In the genomic region with DNA sequence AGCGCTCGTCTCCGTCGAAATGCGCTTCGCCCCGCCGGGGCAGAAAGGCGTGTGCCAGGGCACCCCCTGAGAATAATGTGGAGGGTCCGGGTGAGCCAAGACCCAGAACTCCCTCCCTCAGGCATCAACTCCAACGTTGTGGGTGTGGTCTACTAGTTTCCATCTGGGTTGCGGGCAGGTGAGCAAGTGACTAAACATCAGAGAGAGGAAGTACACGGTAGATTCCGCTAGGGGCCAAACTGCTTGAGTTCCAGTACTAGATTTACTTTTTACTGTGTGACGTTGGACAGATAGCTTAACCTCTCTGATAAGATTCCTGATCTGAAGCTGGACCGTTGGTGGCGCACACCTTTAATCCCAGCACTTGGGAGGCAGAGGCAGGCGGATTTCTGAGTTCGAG, we compare ENCODE assay signal across 10 mouse cellular contexts. TPM values are rescaled to one million over a fixed set of nuclear protein-coding genes. Genes with fewer than 3 reads are reported as not detected.
DNase-seq lines count a peak whose midpoint lies in the region; ATAC-seq lines count a peak whose summit lies in the region.
"Had no signal": no experiment of that assay in that cellular context is flagged by ENCODE, and none has a peak within 500 bp of the region (broad histone marks: within the 10 kb centered on the region; RNA-seq: fewer than 3 reads in every experiment).

No protein-coding gene starts in this region.

- peak overlapping the region; percentile 65 for H3K4me2 ChIP-seq in heart, embryonic 15.5 days
- H3K4me2 ChIP-seq in hindbrain, embryonic 13.5 days = peak overlapping the region; percentile 38
- H3K4me2 ChIP-seq in midbrain, embryonic 12.5 days (replicated peaks) = peak overlapping the region; percentile 35; the same call in 1 of the 2 replicates

- 28% methylated on average over 19 of the region's 19 CpGs for WGBS in heart, embryonic 15.5 days
- 28% methylated on average over 19 of the region's 19 CpGs for WGBS in hindbrain, embryonic 13.5 days
- 29% methylated on average over 19 of the region's 19 CpGs for WGBS in midbrain, embryonic 12.5 days

- peak overlapping the region; percentile 29; the same call in 1 of the 2 replicates for H3K9ac ChIP-seq in heart, embryonic 15.5 days
- H3K9ac ChIP-seq in hindbrain, embryonic 13.5 days = peak overlapping the region; percentile 46; the same call in 1 of the 2 replicates
- H3K9ac ChIP-seq in midbrain, embryonic 12.5 days (replicated peaks) = no peak overlapping the region

- H3K27me3 ChIP-seq in heart, embryonic 15.5 days = peaks cover 54% of the 10 kb centered on the region
- peaks cover 62% of the 10 kb centered on the region for H3K27me3 ChIP-seq in hindbrain, embryonic 13.5 days
- H3K27me3 ChIP-seq in midbrain, embryonic 12.5 days = peaks cover 85% of the 10 kb centered on the region

- no peak overlapping the region for H3K27ac ChIP-seq in heart, embryonic 15.5 days
- no peak overlapping the region for H3K27ac ChIP-seq in hindbrain, embryonic 13.5 days
- H3K27ac ChIP-seq in midbrain, embryonic 12.5 days (replicated peaks) = no peak overlapping the region

- no peaks in the 10 kb centered on the region for H3K36me3 ChIP-seq in heart, embryonic 15.5 days
- no peaks in the 10 kb centered on the region for H3K36me3 ChIP-seq in hindbrain, embryonic 13.5 days
- no peaks in the 10 kb centered on the region for H3K36me3 ChIP-seq in midbrain, embryonic 12.5 days

- H3K4me3 ChIP-seq in heart, embryonic 15.5 days = peak overlapping the region; percentile 34
- H3K4me3 ChIP-seq in hindbrain, embryonic 13.5 days = peak overlapping the region; percentile 19
- peak overlapping the region; percentile 18; the same call in 1 of the 2 replicates for H3K4me3 ChIP-seq in midbrain, embryonic 12.5 days
- H3K4me3 ChIP-seq: erythroblast, embryonic 14.5 days had no signal

- peaks cover 81% of the 10 kb centered on the region for H3K4me1 ChIP-seq in heart, embryonic 15.5 days (replicated peaks)
- H3K4me1 ChIP-seq in hindbrain, embryonic 13.5 days (replicated peaks) = peaks cover 37% of the 10 kb centered on the region
- H3K4me1 ChIP-seq in midbrain, embryonic 12.5 days = peaks cover 26% of the 10 kb centered on the region

- ATAC-seq in heart, embryonic 15.5 days (replicated peaks; ENCODE audit: insufficient number of reproducible peaks, insufficient read depth, low FRiP score, low read depth) = no peak
- ATAC-seq in hindbrain, embryonic 13.5 days (ENCODE audit: low FRiP score) = no peak
- ATAC-seq in midbrain, embryonic 12.5 days (ENCODE audit: low FRiP score, low read depth) = no peak
- no peak for ATAC-seq in monocyte, adult 5-6 weeks (replicated peaks; ENCODE audit: insufficient number of reproducible peaks, low FRiP score, low TSS enrichment, poor library complexity, severe bottlenecking)
- no peak for ATAC-seq in megakaryocyte-erythroid progenitor cell, adult 5-6 weeks (replicated peaks; ENCODE audit: low FRiP score, low TSS enrichment, poor library complexity, severe bottlenecking)

- H3K9me3 ChIP-seq in heart, embryonic 15.5 days (replicated peaks) = no peaks in the 10 kb centered on the region
- H3K9me3 ChIP-seq in hindbrain, embryonic 13.5 days = no peaks in the 10 kb centered on the region
- no peaks in the 10 kb centered on the region for H3K9me3 ChIP-seq in midbrain, embryonic 12.5 days

- no peak for DNase-seq in heart, postnatal 4 days
- DNase-seq in ES-CJ7 (ENCODE audit: low read depth, low spot score) = peak; percentile 93
- no peak for DNase-seq in Muller cell, postnatal 12 days (ENCODE audit: inconsistent ontology term)

RNA-seq across cellular contexts. Expression of a gene that starts 7.5 kb away (rescaled TPM):
- polyA plus RNA-seq in heart, embryonic 15.5 days (2015; fragmentation: Nextera tagmentation; extraction: Ambion mirVana) = 0.82 and 1.4 TPM in 2 replicates
- total RNA-seq in heart, postnatal 4 days (2021) = under 1 TPM in 1 of 2 experiments, not detected in 1; 0.56 TPM
- 0.48 TPM in 1 of 2 replicates, not detected in the other for polyA plus RNA-seq in hindbrain, embryonic 13.5 days (2015; fragmentation: Nextera tagmentation; extraction: Ambion mirVana)
- 0.29 TPM in 1 of 2 replicates, not detected in the other for polyA plus RNA-seq in midbrain, embryonic 12.5 days (2016; fragmentation: Nextera tagmentation; extraction: Ambion mirVana)
- 2.9 to 8.2 TPM (median 6.0 TPM) in 3 replicates for total RNA-seq in monocyte, adult 5-6 weeks (2017)
- 2.6 TPM in 1 of 2 replicates, not detected in the other for total RNA-seq in megakaryocyte-erythroid progenitor cell, adult 5-6 weeks (2014; fragmentation: Nextera tagmentation)
- not detected in 2 replicates for total RNA-seq in megakaryocyte-erythroid progenitor cell, adult 5-6 weeks (2017)
- total RNA-seq: MEL had no signal
- polyA plus RNA-seq: erythroblast, embryonic 14.5 days had no signal

RNA-seq across cellular contexts. Expression of a gene that starts 15.7 kb away (rescaled TPM):
- 0.11 and 0.13 TPM in 2 replicates for polyA plus RNA-seq in heart, embryonic 15.5 days (2015; fragmentation: Nextera tagmentation; extraction: Ambion mirVana)
- not detected for total RNA-seq in heart, postnatal 4 days (2021)
- 0.43 and 1.4 TPM in 2 replicates for polyA plus RNA-seq in hindbrain, embryonic 13.5 days (2015; fragmentation: Nextera tagmentation; extraction: Ambion mirVana)
- not detected in 2 replicates for polyA plus RNA-seq in midbrain, embryonic 12.5 days (2016; fragmentation: Nextera tagmentation; extraction: Ambion mirVana)
- not detected in 3 replicates for total RNA-seq in monocyte, adult 5-6 weeks (2017)
- not detected in 2 replicates for total RNA-seq in megakaryocyte-erythroid progenitor cell, adult 5-6 weeks (2014; fragmentation: Nextera tagmentation)
- total RNA-seq in megakaryocyte-erythroid progenitor cell, adult 5-6 weeks (2017) = not detected in 2 replicates
- total RNA-seq: MEL had no signal
- polyA plus RNA-seq: erythroblast, embryonic 14.5 days had no signal

RNA-seq across cellular contexts. Expression of a gene that starts 17.9 kb away (rescaled TPM):
- 3.8 and 4.0 TPM in 2 replicates for polyA plus RNA-seq in heart, embryonic 15.5 days (2015; fragmentation: Nextera tagmentation; extraction: Ambion mirVana)
- 1 to 10 TPM; 7.0 to 7.1 TPM for total RNA-seq in heart, postnatal 4 days (2021)
- 3.5 and 3.8 TPM in 2 replicates for polyA plus RNA-seq in hindbrain, embryonic 13.5 days (2015; fragmentation: Nextera tagmentation; extraction: Ambion mirVana)
- 2.1 and 3.3 TPM in 2 replicates for polyA plus RNA-seq in midbrain, embryonic 12.5 days (2016; fragmentation: Nextera tagmentation; extraction: Ambion mirVana)
- total RNA-seq in monocyte, adult 5-6 weeks (2017) = 0.39 to 0.75 TPM in 2 of 3 replicates, not detected in the other
- 0.37 TPM in 1 of 2 replicates, not detected in the other for total RNA-seq in megakaryocyte-erythroid progenitor cell, adult 5-6 weeks (2014; fragmentation: Nextera tagmentation)
- total RNA-seq in megakaryocyte-erythroid progenitor cell, adult 5-6 weeks (2017) = 0.19 and 0.42 TPM in 2 replicates
- total RNA-seq: MEL had no signal
- polyA plus RNA-seq: erythroblast, embryonic 14.5 days had no signal

RNA-seq across cellular contexts. Expression of a gene that starts 27.9 kb away (rescaled TPM):
- polyA plus RNA-seq in heart, embryonic 15.5 days (2015; fragmentation: Nextera tagmentation; extraction: Ambion mirVana) = 8.8 and 10.5 TPM in 2 replicates
- total RNA-seq in heart, postnatal 4 days (2021) = 10 to 100 TPM; 59.2 to 62.8 TPM
- polyA plus RNA-seq in hindbrain, embryonic 13.5 days (2015; fragmentation: Nextera tagmentation; extraction: Ambion mirVana) = 14.7 and 16.4 TPM in 2 replicates
- 13.3 and 17.0 TPM in 2 replicates for polyA plus RNA-seq in midbrain, embryonic 12.5 days (2016; fragmentation: Nextera tagmentation; extraction: Ambion mirVana)
- 32.9 to 77.9 TPM (median 52.7 TPM) in 3 replicates for total RNA-seq in monocyte, adult 5-6 weeks (2017)
- total RNA-seq in megakaryocyte-erythroid progenitor cell, adult 5-6 weeks (2014; fragmentation: Nextera tagmentation) = 60.9 and 72.5 TPM in 2 replicates
- total RNA-seq in megakaryocyte-erythroid progenitor cell, adult 5-6 weeks (2017) = 24.0 and 32.8 TPM in 2 replicates

RNA-seq across cellular contexts. Expression of a gene that starts 36.1 kb away (rescaled TPM):
- 8.1 and 9.7 TPM in 2 replicates for polyA plus RNA-seq in heart, embryonic 15.5 days (2015; fragmentation: Nextera tagmentation; extraction: Ambion mirVana)
- 10 to 100 TPM; 31.5 to 32.3 TPM for total RNA-seq in heart, postnatal 4 days (2021)
- polyA plus RNA-seq in hindbrain, embryonic 13.5 days (2015; fragmentation: Nextera tagmentation; extraction: Ambion mirVana) = 22.2 and 22.5 TPM in 2 replicates
- 13.6 and 13.9 TPM in 2 replicates for polyA plus RNA-seq in midbrain, embryonic 12.5 days (2016; fragmentation: Nextera tagmentation; extraction: Ambion mirVana)
- 0.11 TPM in 1 of 3 replicates, not detected in the others for total RNA-seq in monocyte, adult 5-6 weeks (2017)
- not detected in 2 replicates for total RNA-seq in megakaryocyte-erythroid progenitor cell, adult 5-6 weeks (2014; fragmentation: Nextera tagmentation)
- 0.19 TPM in 1 of 2 replicates, not detected in the other for total RNA-seq in megakaryocyte-erythroid progenitor cell, adult 5-6 weeks (2017)
- total RNA-seq: MEL had no signal
- polyA plus RNA-seq: erythroblast, embryonic 14.5 days had no signal
